In the genomic region with DNA sequence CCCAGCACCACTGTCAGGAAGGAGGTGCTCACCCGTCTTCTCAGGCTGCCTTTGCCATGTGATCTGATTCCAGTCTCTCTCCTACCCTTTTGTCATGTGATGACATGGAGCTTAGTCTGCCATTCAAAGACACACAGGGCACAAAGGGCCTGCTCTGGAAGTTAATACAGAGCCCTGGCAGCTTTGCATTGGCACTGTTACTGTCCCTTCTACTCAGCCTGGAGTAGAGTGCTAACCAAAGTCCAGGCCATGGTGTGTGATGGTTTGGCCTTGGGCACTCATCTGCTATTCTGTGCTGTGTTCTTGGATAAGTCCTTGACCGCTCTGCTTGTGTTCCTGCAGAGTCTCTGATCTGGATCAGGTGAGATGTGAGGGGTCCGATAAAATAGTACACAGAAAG, we compare ENCODE assay signal across 21 mouse cellular contexts.
"Had no signal": no experiment of that assay in that cellular context is flagged by ENCODE, and none has a peak within 500 bp of the region (broad histone marks: within the 10 kb centered on the region; RNA-seq: fewer than 3 reads in every experiment).

No protein-coding gene starts in this region.

- ATAC-seq: forebrain, embryonic 15.5 days; forebrain, postnatal 0 days; hindbrain, postnatal 0 days; intestine, embryonic 16.5 days; liver, embryonic 12.5 days had no signal

- H3K4me1 ChIP-seq: forebrain, embryonic 15.5 days; hindbrain, embryonic 15.5 days; liver, embryonic 12.5 days had no signal

- H3K9me3 ChIP-seq: forebrain, embryonic 15.5 days; hindbrain, embryonic 13.5 days; hindbrain, embryonic 15.5 days; limb, embryonic 13.5 days; limb, embryonic 15.5 days; liver, embryonic 12.5 days had no signal

- H3K4me2 ChIP-seq: forebrain, embryonic 15.5 days; heart, embryonic 11.5 days; hindbrain, embryonic 13.5 days; hindbrain, embryonic 15.5 days; limb, embryonic 13.5 days; limb, embryonic 15.5 days; liver, embryonic 12.5 days had no signal

- H3K36me3 ChIP-seq: forebrain, embryonic 15.5 days; hindbrain, embryonic 13.5 days; hindbrain, embryonic 15.5 days; limb, embryonic 13.5 days; limb, embryonic 15.5 days; liver, embryonic 12.5 days had no signal

- H3K4me3 ChIP-seq: forebrain, embryonic 15.5 days; heart, adult 2 months; hindbrain, embryonic 13.5 days; hindbrain, embryonic 15.5 days; limb, embryonic 13.5 days; limb, embryonic 15.5 days; liver, embryonic 12.5 days had no signal

- H3K9ac ChIP-seq: forebrain, embryonic 15.5 days; forebrain, postnatal 0 days; hindbrain, embryonic 13.5 days; hindbrain, embryonic 15.5 days; limb, embryonic 13.5 days; limb, embryonic 15.5 days; liver, embryonic 12.5 days; liver, embryonic 14.5 days had no signal

- H3K27me3 ChIP-seq: forebrain, embryonic 15.5 days; hindbrain, embryonic 13.5 days; hindbrain, embryonic 15.5 days; limb, embryonic 15.5 days; liver, embryonic 12.5 days had no signal

- H3K27ac ChIP-seq: forebrain, embryonic 15.5 days; heart, adult 2 months; hindbrain, embryonic 13.5 days; hindbrain, embryonic 15.5 days; hindbrain, postnatal 0 days; limb, embryonic 13.5 days; limb, embryonic 15.5 days; liver, embryonic 12.5 days; liver, embryonic 14.5 days had no signal

- DNase-seq: forebrain, postnatal 0 days; gastrocnemius, postnatal 14 days; gastrocnemius, postnatal 36 days; heart, adult 11 months; heart, adult 2 months; heart, postnatal 14 days; heart, postnatal 36 days; layer of hippocampus, adult 9-11 months; layer of hippocampus, postnatal 36 days; left cerebral cortex, postnatal 4 days; lung, adult 18-20 months had no signal
